Mouse (Mus musculus) B cell, adult (primary cell): ENCODE data around the gene Gm13762. TPM values are rescaled to one million over a fixed set of nuclear protein-coding genes. Genes with fewer than 3 reads are reported as not detected.

ENCODE experiments used
- total RNA-seq: library from RNA; stranded (reverse); gene quantifications from 4 replicates; pipeline ENCODE4 v1.2.4, GENCODE M21; 2023; ENCODE audit not compliant: inconsistent age

Gm13762 gene
- not detected in 4 replicates for total RNA-seq

GRCm38 (mm10) chr2:88980181-88980580, at the start of gene Gm13762:
Gene Gm13762 (minus strand): TSS chr2:88980281.

DNA sequence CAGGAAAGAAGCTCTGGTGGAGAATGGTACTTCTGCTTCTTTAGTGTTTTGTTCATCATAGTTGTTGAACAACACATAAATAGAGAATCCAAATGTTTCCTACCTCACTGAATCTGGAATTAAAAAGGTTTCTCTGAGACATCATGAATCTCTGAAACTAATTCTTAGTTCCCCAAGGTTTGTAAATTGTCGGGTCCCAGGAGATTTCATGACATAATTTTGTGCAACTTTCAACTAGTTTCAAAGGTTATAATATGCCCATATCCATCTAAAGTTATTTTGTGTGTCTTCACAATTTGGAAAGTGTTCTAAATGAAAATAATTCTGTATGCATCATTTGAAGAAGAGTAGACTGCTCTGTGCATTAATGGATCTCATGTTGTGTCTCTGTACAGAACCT, 38.2 kb upstream of the Gm13762 start, which contains the start of gene Olfr1216:
Gene Olfr1216 (minus strand): TSS at position 101 of the 400 bp plus-strand sequence.

DNA sequence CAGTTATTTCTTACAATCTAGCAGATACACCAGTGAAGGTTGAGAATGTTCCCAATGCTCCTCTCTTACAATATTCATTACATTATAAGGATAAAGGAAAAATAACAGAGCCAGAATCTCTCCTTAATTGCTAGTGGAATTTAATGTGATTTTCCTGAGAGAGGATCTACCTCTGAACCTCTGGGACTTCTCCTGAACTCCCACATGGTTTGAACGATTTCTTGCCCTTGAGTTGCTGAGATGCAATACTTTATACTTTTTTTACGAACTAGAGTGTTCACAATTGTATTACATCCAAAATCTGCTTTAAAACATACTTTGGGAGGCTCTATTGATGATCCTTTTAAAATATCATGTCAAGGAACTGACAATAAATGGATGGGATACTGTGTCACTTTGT, 26.8 kb upstream of the Gm13762 start, which contains the start of gene Olfr1215:
Gene Olfr1215 (minus strand): TSS at position 101 of the 400 bp plus-strand sequence.

DNA sequence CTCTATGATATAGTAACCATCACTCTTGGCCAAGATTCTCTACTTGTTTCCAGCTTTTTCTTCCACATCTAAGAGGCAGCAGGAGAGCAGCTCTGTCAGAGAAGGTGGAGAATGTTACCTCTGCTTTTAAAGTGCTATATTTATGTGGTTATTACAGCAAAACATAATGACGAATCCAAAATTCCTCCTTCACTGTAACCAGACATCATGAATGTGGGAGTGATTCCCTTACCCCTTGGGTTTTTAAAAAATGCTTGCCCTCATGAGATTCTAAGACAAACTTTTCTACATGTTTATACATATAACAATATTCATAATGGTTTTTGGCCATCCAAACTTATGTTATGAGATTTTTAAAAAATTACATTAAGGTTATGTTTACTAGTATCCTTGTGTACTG, 12.5 kb upstream of the Gm13762 start, which contains the start of gene Olfr1214:
Gene Olfr1214 (minus strand): TSS at position 101 of the 400 bp plus-strand sequence.

GRCm38 (mm10) chr2:88953669-88954068, 26.4 kb downstream of the Gm13762 start, which contains the start of gene Olfr1212:
Gene Olfr1212 (plus strand): TSS chr2:88953969.

DNA sequence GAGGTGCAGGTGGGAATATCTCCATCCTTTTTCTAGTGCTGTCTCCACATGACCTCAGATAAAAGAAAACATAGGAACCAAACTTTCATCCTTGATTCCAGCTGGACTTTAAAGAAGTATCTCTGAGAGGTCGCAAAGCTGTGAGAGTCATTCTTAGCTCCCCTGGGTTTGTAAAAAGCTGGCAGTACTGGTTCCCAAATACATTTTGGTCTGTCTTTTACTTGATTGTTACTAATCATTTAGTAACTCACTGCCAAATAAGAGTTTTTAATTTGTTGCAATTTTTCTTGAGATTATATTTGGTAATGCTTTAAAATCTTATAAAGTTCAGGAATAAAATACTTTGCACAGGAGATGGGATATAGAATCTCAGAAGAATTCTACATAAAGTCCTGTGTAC, 42.1 kb downstream of the Gm13762 start, which contains the start of gene Olfr1211:
Gene Olfr1211 (minus strand): TSS at position 101 of the 400 bp plus-strand sequence.

Other genes starting within 250 kb of the Gm13762 start
- not detected in 4 replicates for gene Olfr1197, start 247.9 kb downstream of the Gm13762 start, total RNA-seq
- gene Olfr1198, start 228.9 kb downstream of the Gm13762 start, total RNA-seq, result not detected in 4 replicates
- not detected in 4 replicates for gene Olfr1199, start 219.8 kb downstream of the Gm13762 start, total RNA-seq
- not detected in 4 replicates for gene Olfr1200, start 209.8 kb downstream of the Gm13762 start, total RNA-seq
- not detected in 4 replicates for gene Olfr1201, start 187.2 kb downstream of the Gm13762 start, total RNA-seq
- gene Olfr1202, start 165.8 kb downstream of the Gm13762 start, total RNA-seq, result not detected in 4 replicates
- not detected in 4 replicates for gene Olfr1205, start 150.5 kb downstream of the Gm13762 start, total RNA-seq
- gene Olfr1204, start 131.0 kb downstream of the Gm13762 start, total RNA-seq, result not detected in 4 replicates
- not detected in 4 replicates for gene Olfr1206, start 117.0 kb downstream of the Gm13762 start, total RNA-seq
- gene Olfr1208, start 78.0 kb downstream of the Gm13762 start, total RNA-seq, result not detected in 4 replicates
- gene Olfr1209, start 65.1 kb downstream of the Gm13762 start, total RNA-seq, result not detected in 4 replicates
- not detected in 4 replicates for gene Olfr1211, start 42.2 kb downstream of the Gm13762 start, total RNA-seq
- not detected in 4 replicates for gene Olfr1212, start 26.3 kb downstream of the Gm13762 start, total RNA-seq
- not detected in 4 replicates for gene Olfr1214, start 12.4 kb upstream of the Gm13762 start, total RNA-seq
- not detected in 4 replicates for gene Olfr1215, start 26.7 kb upstream of the Gm13762 start, total RNA-seq
- not detected in 4 replicates for gene Olfr1216, start 38.1 kb upstream of the Gm13762 start, total RNA-seq
- gene Olfr1217, start 51.8 kb upstream of the Gm13762 start, total RNA-seq, result not detected in 4 replicates
- gene Olfr1218, start 80.9 kb upstream of the Gm13762 start, total RNA-seq, result not detected in 4 replicates
- not detected in 4 replicates for gene Olfr1219, start 103.2 kb upstream of the Gm13762 start, total RNA-seq
- gene Olfr1220, start 126.6 kb upstream of the Gm13762 start, total RNA-seq, result not detected in 4 replicates
- not detected in 4 replicates for gene Olfr1221, start 137.0 kb upstream of the Gm13762 start, total RNA-seq
- gene Olfr1222, start 152.8 kb upstream of the Gm13762 start, total RNA-seq, result not detected in 4 replicates
- gene Olfr1223, start 171.3 kb upstream of the Gm13762 start, total RNA-seq, result not detected in 4 replicates
- not detected in 4 replicates for gene Olfr1224-ps1, start 183.8 kb upstream of the Gm13762 start, total RNA-seq
- not detected in 4 replicates for gene Olfr1225, start 194.4 kb upstream of the Gm13762 start, total RNA-seq
- gene Olfr1226, start 219.8 kb upstream of the Gm13762 start, total RNA-seq, result not detected in 4 replicates